Mouse (Mus musculus): ENCODE measurements around the gene Cdhr4. TPM values are rescaled to one million over a fixed set of nuclear protein-coding genes. Genes with fewer than 3 reads are reported as not detected.

Gene Cdhr4
- polyA plus RNA-seq, 1 experiment from 2014 or later, result 9.6 TPM

DNA sequence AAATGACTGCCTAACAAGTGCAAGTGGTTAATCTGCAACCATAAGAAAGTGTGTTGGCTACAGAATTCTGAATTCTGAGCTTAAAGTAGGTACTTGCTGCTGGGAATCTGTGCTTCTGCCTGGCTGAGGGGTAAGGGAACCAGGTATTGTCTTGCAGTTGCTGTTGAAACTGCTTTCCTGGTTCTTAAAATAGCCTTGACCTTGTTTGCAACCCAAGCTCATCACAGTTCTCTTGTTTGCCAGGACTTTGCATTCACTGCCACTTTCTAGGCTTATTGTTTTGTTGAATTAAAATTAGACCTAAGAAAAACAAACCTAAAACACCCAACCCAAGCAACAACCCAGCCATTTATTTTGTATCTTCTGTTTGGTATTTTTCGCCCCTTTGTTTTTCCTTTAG, 28.4 kb downstream of the Cdhr4 start:
- whole genome bisulfite sequencing, result 88% methylated on average over 1 of the region's 1 CpGs
- ATAC-seq (ENCODE audit: low FRiP score, low TSS enrichment), result no peak
- no peak overlapping the region for H3K27ac ChIP-seq (ENCODE audit: low read depth, low read length)

DNA sequence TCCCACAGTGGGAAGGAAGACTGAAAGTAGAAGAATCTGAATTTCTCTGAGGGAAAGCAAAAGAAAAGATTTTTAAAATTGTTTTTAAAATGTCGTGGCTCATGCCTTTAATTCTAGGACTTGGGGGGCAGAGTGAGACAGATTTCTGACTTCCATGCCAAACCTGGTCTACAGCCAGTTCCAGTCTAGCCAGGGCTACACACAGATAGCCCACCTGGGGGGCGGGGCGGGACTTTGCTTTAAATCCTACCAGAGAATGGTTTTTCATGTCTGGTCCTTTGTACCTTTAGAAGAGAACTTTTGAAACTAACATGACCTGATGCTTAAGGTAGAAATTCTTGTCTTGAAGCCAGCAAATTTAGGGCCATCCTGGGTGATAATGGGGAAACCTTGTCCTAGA, 30.9 kb downstream of the Cdhr4 start:
- no peak overlapping the region for H3K9ac ChIP-seq (ENCODE audit: low read depth, low read length)
- H3K27ac ChIP-seq (ENCODE audit: low read depth, low read length), result no peak overlapping the region
- no peak for ATAC-seq (ENCODE audit: low FRiP score, low TSS enrichment)
- no peak overlapping the region for H3K4me3 ChIP-seq (ENCODE audit: low read length)
- 91% methylated on average over 3 of the region's 3 CpGs for WGBS
- no peaks in the 10 kb centered on the region for H3K9me3 ChIP-seq (ENCODE audit: control insufficient read depth, low read length)
- H3K4me2 ChIP-seq (replicated peaks; ENCODE audit: low read depth, low read length), result no peak overlapping the region
- H3K4me1 ChIP-seq (ENCODE audit: control insufficient read depth, insufficient read depth, low read length), result peaks cover 3% of the 10 kb centered on the region; the same call in 1 of the 2 replicates
- peaks cover 36% of the 10 kb centered on the region for H3K36me3 ChIP-seq (ENCODE audit: control insufficient read depth, insufficient read depth, low read length)
- H3K27me3 ChIP-seq (ENCODE audit: control insufficient read depth, insufficient read depth, low read length), result no peaks in the 10 kb centered on the region

More for the DNA sequence above, 28.4 kb downstream of the Cdhr4 start:
- H3K9me3 ChIP-seq (ENCODE audit: control insufficient read depth, low read length), result no peaks in the 10 kb centered on the region
- H3K4me3 ChIP-seq (ENCODE audit: low read length), result no peak overlapping the region
- peaks cover 3% of the 10 kb centered on the region; the same call in 1 of the 2 replicates for H3K4me1 ChIP-seq (ENCODE audit: control insufficient read depth, insufficient read depth, low read length)
- H3K27me3 ChIP-seq (ENCODE audit: control insufficient read depth, insufficient read depth, low read length), result no peaks in the 10 kb centered on the region
- no peak overlapping the region for H3K9ac ChIP-seq (ENCODE audit: low read depth, low read length)
- peaks cover 23% of the 10 kb centered on the region for H3K36me3 ChIP-seq (ENCODE audit: control insufficient read depth, insufficient read depth, low read length)
- no peak overlapping the region for H3K4me2 ChIP-seq (replicated peaks; ENCODE audit: low read depth, low read length)

DNA sequence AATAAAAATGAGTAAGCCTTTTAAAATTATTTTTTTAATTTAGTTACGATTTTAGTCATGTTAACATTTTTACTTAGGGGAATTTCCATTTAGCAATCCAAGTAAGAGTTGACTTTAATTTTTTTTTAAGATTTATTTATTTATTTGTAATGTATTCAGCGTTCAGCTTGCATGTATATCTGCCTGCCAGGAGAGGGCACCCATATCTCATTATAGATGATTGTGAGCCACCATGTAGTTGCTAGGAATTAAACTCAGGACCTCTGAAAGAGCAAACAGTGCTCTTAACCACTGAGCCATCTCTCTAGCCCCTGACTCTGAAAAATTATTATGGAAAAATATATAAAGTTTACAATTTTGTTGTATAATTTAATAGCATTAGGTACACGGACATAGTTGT, 34.3 kb downstream of the Cdhr4 start:
- WGBS, result 91% methylated on average over 3 of the region's 3 CpGs
- no peak overlapping the region for H3K4me3 ChIP-seq (ENCODE audit: low read length)
- no peaks in the 10 kb centered on the region for H3K27me3 ChIP-seq (ENCODE audit: control insufficient read depth, insufficient read depth, low read length)
- no peak for ATAC-seq (ENCODE audit: low FRiP score, low TSS enrichment)
- H3K36me3 ChIP-seq (ENCODE audit: control insufficient read depth, insufficient read depth, low read length), result peaks cover 45% of the 10 kb centered on the region
- H3K27ac ChIP-seq (ENCODE audit: low read depth, low read length), result no peak overlapping the region
- no peak overlapping the region for H3K9ac ChIP-seq (ENCODE audit: low read depth, low read length)
- H3K4me2 ChIP-seq (replicated peaks; ENCODE audit: low read depth, low read length), result no peak overlapping the region
- no peaks in the 10 kb centered on the region for H3K4me1 ChIP-seq (ENCODE audit: control insufficient read depth, insufficient read depth, low read length)
- no peaks in the 10 kb centered on the region for H3K9me3 ChIP-seq (ENCODE audit: control insufficient read depth, low read length)

- 95% methylated on average over 3 of the region's 3 CpGs for WGBS
- no peaks in the 10 kb centered on the region for H3K9me3 ChIP-seq (ENCODE audit: control insufficient read depth, low read length)
- H3K4me1 ChIP-seq (ENCODE audit: control insufficient read depth, insufficient read depth, low read length), result no peaks in the 10 kb centered on the region
- no peak for ATAC-seq (ENCODE audit: low FRiP score, low TSS enrichment)
- no peak overlapping the region for H3K4me2 ChIP-seq (replicated peaks; ENCODE audit: low read depth, low read length)
- no peak overlapping the region for H3K9ac ChIP-seq (ENCODE audit: low read depth, low read length)
- H3K27ac ChIP-seq (ENCODE audit: low read depth, low read length), result no peak overlapping the region
- peaks cover 57% of the 10 kb centered on the region for H3K36me3 ChIP-seq (ENCODE audit: control insufficient read depth, insufficient read depth, low read length)
- no peak overlapping the region for H3K4me3 ChIP-seq (ENCODE audit: low read length)
- no peaks in the 10 kb centered on the region for H3K27me3 ChIP-seq (ENCODE audit: control insufficient read depth, insufficient read depth, low read length)
Observed at GRCm38 (mm10) chr9:108027867-108028266, 35.6 kb downstream of the Cdhr4 start.

DNA sequence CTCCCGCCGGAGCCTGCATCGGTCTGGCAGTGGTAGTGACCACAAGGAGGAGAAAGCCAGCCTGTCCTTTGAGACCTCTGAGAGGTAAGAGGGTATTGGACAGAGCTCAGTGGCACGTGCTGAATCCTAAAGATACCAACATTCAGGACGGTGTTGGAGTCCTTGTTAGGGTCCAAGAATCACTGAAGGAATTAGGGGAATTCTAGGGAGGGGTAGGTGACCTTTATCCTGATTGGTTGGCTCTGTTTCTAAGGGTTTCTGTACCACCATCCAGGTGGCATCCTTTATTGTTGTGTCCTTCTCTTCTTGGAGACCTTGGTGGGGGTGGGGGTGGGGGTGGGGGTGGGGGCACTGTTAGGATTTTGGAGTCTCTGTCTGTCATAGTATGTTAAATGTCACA, 39.8 kb downstream of the Cdhr4 start:
- Histone ChIP-seq H3K4me2 (replicated peaks; ENCODE audit: low read depth, low read length) (no peak overlapping the region), H3K9ac (ENCODE audit: low read depth, low read length) (no peak overlapping the region), H3K36me3 (ENCODE audit: control insufficient read depth, insufficient read depth, low read length) (peaks cover 57% of the 10 kb centered on the region), H3K27me3 (ENCODE audit: control insufficient read depth, insufficient read depth, low read length) (no peaks in the 10 kb centered on the region), H3K27ac (ENCODE audit: low read depth, low read length) (no peak overlapping the region), H3K4me1 (ENCODE audit: control insufficient read depth, insufficient read depth, low read length) (no peaks in the 10 kb centered on the region), H3K9me3 (ENCODE audit: control insufficient read depth, low read length) (no peaks in the 10 kb centered on the region), H3K4me3 (ENCODE audit: low read length) (no peak overlapping the region)
- WGBS, result 92% methylated on average over 5 of the region's 5 CpGs
- no peak for ATAC-seq (ENCODE audit: low FRiP score, low TSS enrichment)

GRCm38 (mm10) chr9:108035331-108036156, 43.2 kb downstream of the Cdhr4 start:
- no peak for ATAC-seq (ENCODE audit: low FRiP score, low TSS enrichment)
- no peak overlapping the region for H3K4me3 ChIP-seq (ENCODE audit: low read length)
- H3K27ac ChIP-seq (ENCODE audit: low read depth, low read length), result no peak overlapping the region
- H3K4me2 ChIP-seq (replicated peaks; ENCODE audit: low read depth, low read length), result no peak overlapping the region
- H3K9ac ChIP-seq (ENCODE audit: low read depth, low read length), result no peak overlapping the region
- no peaks in the 10 kb centered on the region for H3K4me1 ChIP-seq (ENCODE audit: control insufficient read depth, insufficient read depth, low read length)
- no peaks in the 10 kb centered on the region for H3K9me3 ChIP-seq (ENCODE audit: control insufficient read depth, low read length)
- H3K27me3 ChIP-seq (ENCODE audit: control insufficient read depth, insufficient read depth, low read length), result no peaks in the 10 kb centered on the region
- peaks cover 49% of the 10 kb centered on the region for H3K36me3 ChIP-seq (ENCODE audit: control insufficient read depth, insufficient read depth, low read length)
- 98% methylated on average over 2 of the region's 2 CpGs for WGBS

GRCm38 (mm10) chr9:108044751-108045492, 52.6 kb downstream of the Cdhr4 start:
- Histone ChIP-seq H3K4me1 (ENCODE audit: control insufficient read depth, insufficient read depth, low read length) (peaks cover 8% of the 10 kb centered on the region), H3K9me3 (ENCODE audit: control insufficient read depth, low read length) (no peaks in the 10 kb centered on the region), H3K4me2 (replicated peaks; ENCODE audit: low read depth, low read length) (no peak overlapping the region), H3K36me3 (ENCODE audit: control insufficient read depth, insufficient read depth, low read length) (peaks cover 59% of the 10 kb centered on the region), H3K27me3 (ENCODE audit: control insufficient read depth, insufficient read depth, low read length) (no peaks in the 10 kb centered on the region), H3K27ac (ENCODE audit: low read depth, low read length) (no peak overlapping the region), H3K9ac (ENCODE audit: low read depth, low read length) (no peak overlapping the region), H3K4me3 (ENCODE audit: low read length) (no peak overlapping the region)
- no peak for ATAC-seq (ENCODE audit: low FRiP score, low TSS enrichment)
- 97% methylated on average over 8 of the region's 8 CpGs for WGBS

- peaks cover 11% of the 10 kb centered on the region for H3K4me1 ChIP-seq (ENCODE audit: control insufficient read depth, insufficient read depth, low read length)
- no peaks in the 10 kb centered on the region for H3K9me3 ChIP-seq (ENCODE audit: control insufficient read depth, low read length)
- H3K36me3 ChIP-seq (ENCODE audit: control insufficient read depth, insufficient read depth, low read length), result peaks cover 54% of the 10 kb centered on the region
- H3K4me3 ChIP-seq (ENCODE audit: low read length), result no peak overlapping the region
- H3K27ac ChIP-seq (ENCODE audit: low read depth, low read length), result no peak overlapping the region
- H3K9ac ChIP-seq (ENCODE audit: low read depth, low read length), result no peak overlapping the region
- ATAC-seq (ENCODE audit: low FRiP score, low TSS enrichment), result no peak
- H3K27me3 ChIP-seq (ENCODE audit: control insufficient read depth, insufficient read depth, low read length), result no peaks in the 10 kb centered on the region
- WGBS, result 87% methylated on average over 4 of the region's 4 CpGs
- H3K4me2 ChIP-seq (replicated peaks; ENCODE audit: low read depth, low read length), result no peak overlapping the region
Observed at GRCm38 (mm10) chr9:108046582-108046981, 54.3 kb downstream of the Cdhr4 start.

Data from kidney, embryonic 14.5 days (tissue).